Mouse (Mus musculus) adrenal gland, postnatal 10 days (tissue): ENCODE results near the gene Rasl10b. TPM values are rescaled to one million over a fixed set of nuclear protein-coding genes. Genes with fewer than 3 reads are reported as not detected.

Experiments
- DNase-seq: peaks from one replicate; pipeline ENCODE4 v3.0.0; 2021; ENCODE audit warnings: mixed read lengths
- total RNA-seq, 2 experiments: library from RNA; stranded (reverse); gene quantifications; 2 replicates each; pipeline ENCODE4 v1.2.3; 2021

Rasl10b gene
- total RNA-seq, 2 experiments from 2014 or later: 8.5 to 9.1 TPM

DNA sequence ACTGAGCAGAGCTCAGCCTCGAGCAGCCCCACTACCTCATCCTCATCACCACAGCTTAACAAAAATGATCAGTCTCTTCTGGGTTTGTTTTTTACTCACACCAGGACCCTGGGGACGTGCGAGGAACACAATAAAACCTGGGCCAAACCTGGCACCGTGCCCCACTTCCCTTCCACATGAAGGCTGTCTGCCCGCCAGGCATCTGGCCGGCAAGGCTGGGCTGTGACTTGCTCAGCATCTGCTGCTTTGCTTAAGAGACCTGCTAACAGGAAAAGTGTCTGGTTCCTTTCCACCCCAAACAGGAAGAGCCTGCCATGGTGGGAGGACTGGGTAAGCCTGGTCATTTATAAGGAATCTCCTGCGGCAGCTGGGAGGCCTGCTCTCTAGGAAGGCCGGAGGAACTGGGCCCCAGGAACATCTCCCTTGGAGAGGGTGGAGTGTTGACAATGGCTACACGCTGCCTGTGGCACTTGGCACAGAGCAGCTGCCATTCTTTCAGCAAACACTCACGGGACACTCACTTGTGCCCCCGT is 58.2 kb downstream of the Rasl10b start:
- DNase-seq: peak; percentile 80

- DNase-seq: no peak
Measured at GRCm38 (mm10) chr11:83468765-83469164, 59.8 kb downstream of the Rasl10b start.

Other genes starting within 250 kb of the Rasl10b start
- under 1 TPM; 0.24 to 0.36 TPM for gene Slfn4, start 234.0 kb upstream of the Rasl10b start, total RNA-seq
- 1 to 10 TPM; 3.3 to 3.9 TPM for gene Slfn3, start 217.8 kb upstream of the Rasl10b start, total RNA-seq
- 1 to 10 TPM in 1 of 2 experiments, under 1 TPM in 1; 0.60 to 2.0 TPM for gene Slfn14, start 122.4 kb upstream of the Rasl10b start, total RNA-seq
- 10 to 100 TPM; 78.1 to 96.0 TPM for gene Ap2b1, start 110.1 kb upstream of the Rasl10b start, total RNA-seq
- gene Pex12, start 106.6 kb upstream of the Rasl10b start, total RNA-seq: 10 to 100 TPM in 1 of 2 experiments, 1 to 10 TPM in 1; 8.4 to 13.1 TPM
- not detected for gene Gas2l2, start 20.3 kb downstream of the Rasl10b start, total RNA-seq
- 1 to 10 TPM in 1 of 2 experiments, under 1 TPM in 1; 0.30 to 1.4 TPM for gene 1700020L24Rik, start 28.5 kb downstream of the Rasl10b start, total RNA-seq
- 10 to 100 TPM in 1 of 2 experiments, 1 to 10 TPM in 1; 9.8 to 15.1 TPM for gene Mmp28, start 53.9 kb downstream of the Rasl10b start, total RNA-seq
- gene Taf15, start 63.9 kb downstream of the Rasl10b start, total RNA-seq: 10 to 100 TPM; 54.9 to 58.4 TPM
- gene Heatr9, start 113.0 kb downstream of the Rasl10b start, total RNA-seq: not detected
- gene Ccl5, start 121.4 kb downstream of the Rasl10b start, total RNA-seq: 1 to 10 TPM; 7.9 to 8.8 TPM
- 10 to 100 TPM in 1 of 2 experiments, 1 to 10 TPM in 1; 8.6 to 12.2 TPM for gene Ccl9, start 169.5 kb downstream of the Rasl10b start, total RNA-seq
- 10 to 100 TPM in 1 of 2 experiments, 1 to 10 TPM in 1; 6.6 to 12.9 TPM for gene Ccl6, start 183.9 kb downstream of the Rasl10b start, total RNA-seq
- gene Rpl9-ps1, start 236.5 kb downstream of the Rasl10b start, total RNA-seq: not detected
- under 1 TPM in 1 of 2 experiments, not detected in 1; 0.36 TPM for gene Ccl3, start 240.2 kb downstream of the Rasl10b start, total RNA-seq